Mouse (Mus musculus): ENCODE data around the gene Sertad1.

- no peak for TF ChIP-seq CTCF (IDR thresholded peaks at IDR 0.05; ENCODE audit: control insufficient read depth, insufficient read depth, insufficient replicate concordance, low read depth, low read length)
- TF ChIP-seq POLR2A (IDR thresholded peaks at IDR 0.05; ENCODE audit: control insufficient read depth, low read depth, low read length), result no peak
These were observed 6.3 kb downstream of the Sertad1 start for GRCm38 (mm10) chr7:27493022-27493421.

All from testis, adult 2 months (tissue).